Mouse (Mus musculus) limb, embryonic 13.5 days (tissue): ENCODE data around the gene Wasl. TPM values are rescaled to one million over a fixed set of nuclear protein-coding genes. Genes with fewer than 3 reads are reported as not detected.

Experiments used
- ATAC-seq: fragments of 200-750 bp; cut with Nextera tagmentation; 2 replicates; pipeline ENCODE4 v1.8.0; 2017; ENCODE audit warnings: low read depth, moderate number of reproducible peaks, moderate TSS enrichment; ENCODE audit not compliant: low FRiP score
- H3K27ac ChIP-seq: fragments of 300-500 bp; sonication (generic); 2 replicates; pipeline ENCODE4 v1.5.1; 2015; ENCODE audit warnings: inconsistent platforms, mild to moderate bottlenecking, moderate library complexity
- H3K27me3 ChIP-seq: fragments of 300-500 bp; sonication (generic); 2 replicates; pipeline ENCODE4 v1.6.1; 2015; ENCODE audit warnings: mild to moderate bottlenecking, inconsistent platforms
- H3K36me3 ChIP-seq: fragments of 300-500 bp; sonication (generic); 2 replicates; pipeline ENCODE4 v1.6.1; 2015; ENCODE audit warnings: inconsistent platforms, mild to moderate bottlenecking, moderate library complexity
- H3K4me1 ChIP-seq: fragments of 300-500 bp; sonication (generic); 2 replicates; pipeline ENCODE4 v1.6.1; 2015; ENCODE audit warnings: inconsistent platforms
- H3K4me2 ChIP-seq: fragments of 300-500 bp; sonication (generic); replicated peaks from 2 replicates; pipeline ENCODE4 v1.6.1; 2015; ENCODE audit warnings: inconsistent platforms, mild to moderate bottlenecking, moderate library complexity
- H3K4me3 ChIP-seq: fragments of 300-500 bp; sonication (generic); 2 replicates; pipeline ENCODE4 v1.5.1; 2015; ENCODE audit warnings: moderate library complexity, mild to moderate bottlenecking, inconsistent platforms
- H3K9ac ChIP-seq: fragments of 300-500 bp; sonication (generic); 2 replicates; pipeline ENCODE4 v1.6.1; 2015; ENCODE audit warnings: mild to moderate bottlenecking, inconsistent platforms
- H3K9me3 ChIP-seq: fragments of 300-500 bp; sonication (generic); 2 replicates; pipeline ENCODE4 v1.6.1; 2016; ENCODE audit warnings: inconsistent platforms
- WGBS: fragments of 180-500 bp; shearing (Covaris S2); methylation state at CpG from one replicate; pipeline ENCODE4 v1.1.7; 2015; 5-methylcytosine and 5-hydroxymethylcytosine counted together
- polyA plus RNA-seq: library from polyadenylated mRNA; unstranded; fragments of >200 nt; fragmentation: Nextera tagmentation; extraction: Ambion mirVana; gene quantifications from 2 replicates; pipeline ENCODE4 v1.2.1, GENCODE M21; 2015

The Wasl gene
- polyA plus RNA-seq, 1 experiment from 2014 or later = 71.1 TPM

DNA sequence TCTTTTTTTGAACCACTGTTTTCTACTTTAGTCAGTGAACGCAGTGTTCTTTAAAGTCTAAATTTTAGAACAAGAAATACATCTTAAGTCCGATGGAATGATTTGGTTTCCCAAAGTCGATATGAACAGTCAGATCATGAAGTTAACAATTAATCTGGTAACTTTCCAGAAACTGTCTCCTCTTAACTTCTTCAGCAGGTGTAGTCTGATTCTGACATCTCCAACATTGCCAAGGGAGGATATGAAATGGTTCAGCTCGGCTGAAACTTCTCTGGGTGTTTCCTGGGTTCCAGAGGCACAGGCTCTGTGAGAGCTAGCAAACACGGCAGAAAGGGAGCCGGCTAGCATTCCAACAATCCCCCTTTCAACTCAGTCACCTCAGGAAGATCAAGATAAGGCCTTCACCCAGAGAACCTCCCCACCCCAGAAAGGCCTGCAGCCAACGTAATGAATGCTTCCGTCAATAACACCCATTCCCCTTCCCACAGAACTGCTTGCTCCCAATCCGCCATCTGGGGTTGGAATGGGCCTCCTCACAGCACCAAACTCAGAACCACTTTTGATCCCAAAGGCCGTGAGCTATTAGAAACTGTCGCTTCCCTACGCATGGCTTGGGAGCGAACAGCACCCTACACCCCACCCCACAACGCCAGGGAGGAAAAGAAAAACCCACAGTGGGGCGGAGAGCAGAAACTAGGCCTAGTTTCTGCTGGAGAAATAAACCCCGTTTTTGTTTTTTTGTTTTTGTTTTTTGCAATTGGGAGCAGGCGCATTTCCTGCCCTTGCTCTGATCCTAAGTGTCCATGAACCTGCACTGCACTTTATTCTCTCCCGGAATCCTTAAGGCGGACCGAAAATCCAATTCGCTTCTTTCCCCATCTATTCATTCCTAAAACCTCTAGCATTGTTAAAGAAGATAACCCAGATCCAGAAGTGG is 1.3 kb downstream of the Wasl start:
- Histone ChIP-seq H3K36me3 (no peaks in the 10 kb centered on the region), H3K4me1 (peaks cover 9% of the 10 kb centered on the region), H3K27ac (peak overlapping the region; percentile 98), H3K9ac (peak overlapping the region; percentile 97), H3K27me3 (no peaks in the 10 kb centered on the region), H3K4me3 (peak overlapping the region; percentile 93), H3K9me3 (no peaks in the 10 kb centered on the region), H3K4me2 (peak overlapping the region; percentile 93)
- no peak for ATAC-seq
- 12% methylated on average over 21 of the region's 21 CpGs for WGBS

DNA sequence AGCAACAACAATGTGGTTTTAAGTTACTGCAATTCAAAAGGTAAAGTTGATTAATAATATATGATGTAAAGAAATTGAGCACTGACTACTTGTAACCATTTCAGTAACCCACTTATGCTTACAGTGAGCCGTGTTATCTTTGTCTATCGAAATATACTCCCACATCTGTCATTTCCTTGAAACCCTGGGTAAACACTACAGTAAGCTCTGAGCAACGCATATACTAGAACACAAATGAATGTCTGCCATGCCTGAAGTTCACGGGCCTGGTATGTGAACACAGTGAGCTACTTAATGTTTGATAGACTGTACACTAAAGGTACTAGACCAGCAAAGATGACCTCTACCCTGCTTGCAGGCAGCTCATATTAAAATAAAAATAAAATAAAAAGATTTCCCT is 2.3 kb downstream of the Wasl start:
- Histone ChIP-seq H3K4me2 (peak overlapping the region; percentile 45), H3K4me3 (peak overlapping the region; percentile 10; the same call in 1 of the 2 replicates), H3K27ac (no peak overlapping the region), H3K27me3 (no peaks in the 10 kb centered on the region), H3K36me3 (no peaks in the 10 kb centered on the region), H3K4me1 (peaks cover 11% of the 10 kb centered on the region), H3K9ac (peak overlapping the region; percentile 35; the same call in 1 of the 2 replicates), H3K9me3 (no peaks in the 10 kb centered on the region)
- ATAC-seq = no peak
- 78% methylated on average over 4 of the region's 4 CpGs for WGBS

DNA sequence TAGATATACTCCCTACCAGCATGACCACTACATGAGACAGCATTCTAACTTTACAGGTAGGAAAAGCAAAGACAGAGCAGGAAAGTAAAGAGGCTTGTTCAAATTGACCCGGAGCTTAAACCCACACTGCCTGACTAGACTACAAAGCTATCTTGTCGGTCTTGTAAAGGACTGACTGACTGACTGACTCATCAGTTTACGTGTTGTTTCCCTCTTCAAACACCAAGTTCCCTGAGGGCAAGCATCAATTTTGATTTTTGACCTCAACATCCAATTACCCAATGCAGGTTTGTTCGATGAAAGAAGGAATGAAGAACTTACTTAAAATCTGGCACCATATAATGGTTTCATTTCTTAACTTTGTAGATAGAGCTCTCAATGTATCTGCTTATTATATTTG is 2.9 kb downstream of the Wasl start:
- no peak for ATAC-seq
- no peak overlapping the region for H3K4me2 ChIP-seq
- 79% methylated on average over 4 of the region's 4 CpGs for WGBS
- no peak overlapping the region for H3K27ac ChIP-seq
- no peaks in the 10 kb centered on the region for H3K27me3 ChIP-seq
- peaks cover 12% of the 10 kb centered on the region for H3K4me1 ChIP-seq
- no peaks in the 10 kb centered on the region for H3K36me3 ChIP-seq
- no peak overlapping the region for H3K4me3 ChIP-seq
- no peaks in the 10 kb centered on the region for H3K9me3 ChIP-seq
- no peak overlapping the region for H3K9ac ChIP-seq

DNA sequence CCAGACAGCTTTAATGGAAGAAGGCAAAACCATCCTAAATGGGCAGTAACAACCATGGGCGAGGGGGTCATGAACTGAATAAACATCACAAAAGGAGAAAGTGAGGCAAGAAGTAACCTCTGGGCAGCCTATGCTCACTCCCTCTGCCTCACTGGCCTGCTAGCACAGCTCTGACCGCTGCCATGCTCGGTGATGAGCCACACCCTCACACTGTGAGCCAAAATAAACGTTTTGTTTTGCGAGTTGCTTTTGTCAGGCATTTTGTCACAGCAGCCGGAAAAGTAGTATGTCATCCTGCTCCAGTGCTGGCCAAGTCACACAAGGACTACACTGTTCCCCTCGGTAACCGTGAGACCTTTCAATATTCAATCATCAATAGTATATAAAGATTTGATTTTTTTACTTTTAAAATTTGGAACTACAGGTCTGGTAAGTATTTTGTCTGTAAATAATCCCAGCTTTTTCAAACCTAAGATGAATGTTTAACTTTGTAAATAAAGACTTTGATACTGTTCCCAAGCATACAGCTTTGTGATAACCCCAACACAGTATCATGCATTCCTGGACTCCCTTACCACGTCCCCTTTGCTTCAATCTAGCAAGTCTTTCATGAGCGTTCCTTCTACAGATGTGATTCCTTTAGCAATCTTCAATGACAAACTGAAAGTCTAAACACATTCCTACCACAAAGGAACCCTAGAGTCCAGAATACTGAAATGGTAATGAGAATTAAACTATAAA is 7.0 kb downstream of the Wasl start:
- WGBS = 76% methylated on average over 10 of the region's 10 CpGs
- ATAC-seq = no peak
- H3K4me3 ChIP-seq = no peak overlapping the region

DNA sequence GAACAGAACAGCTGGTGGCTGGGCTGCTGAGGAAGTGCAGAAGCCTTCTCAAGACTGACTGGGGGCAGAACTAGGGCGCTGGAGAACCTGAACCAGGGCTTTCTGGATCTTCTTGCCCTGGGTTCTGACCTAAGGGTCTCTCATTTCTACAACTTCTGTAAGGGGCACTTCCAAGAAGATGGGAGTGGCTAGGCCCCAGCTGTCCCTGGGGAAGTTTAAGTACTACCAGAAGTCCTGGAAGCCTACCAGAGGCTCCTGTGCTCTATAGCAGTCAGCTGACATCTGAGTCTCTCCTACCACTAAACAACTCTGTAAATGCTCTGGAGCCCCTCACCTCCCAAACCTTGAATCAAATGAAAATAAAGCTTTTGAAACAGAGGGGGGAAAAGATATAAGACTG is 8.7 kb downstream of the Wasl start:
- Histone ChIP-seq H3K27ac (no peak overlapping the region), H3K4me1 (peaks cover 9% of the 10 kb centered on the region; the same call in 1 of the 2 replicates), H3K9ac (no peak overlapping the region), H3K36me3 (peaks cover 4% of the 10 kb centered on the region; the same call in 1 of the 2 replicates), H3K27me3 (no peaks in the 10 kb centered on the region), H3K4me3 (no peak overlapping the region), H3K4me2 (no peak overlapping the region), H3K9me3 (no peaks in the 10 kb centered on the region)
- ATAC-seq = no peak
- WGBS = 86% methylated on average over 1 of the region's 1 CpGs

More for the DNA sequence above, 7.0 kb downstream of the Wasl start:
- H3K4me1 ChIP-seq = peaks cover 13% of the 10 kb centered on the region
- no peaks in the 10 kb centered on the region for H3K9me3 ChIP-seq
- H3K36me3 ChIP-seq = peaks cover 4% of the 10 kb centered on the region; the same call in 1 of the 2 replicates
- no peak overlapping the region for H3K9ac ChIP-seq
- no peak overlapping the region for H3K27ac ChIP-seq
- no peak overlapping the region for H3K4me2 ChIP-seq
- no peaks in the 10 kb centered on the region for H3K27me3 ChIP-seq

DNA sequence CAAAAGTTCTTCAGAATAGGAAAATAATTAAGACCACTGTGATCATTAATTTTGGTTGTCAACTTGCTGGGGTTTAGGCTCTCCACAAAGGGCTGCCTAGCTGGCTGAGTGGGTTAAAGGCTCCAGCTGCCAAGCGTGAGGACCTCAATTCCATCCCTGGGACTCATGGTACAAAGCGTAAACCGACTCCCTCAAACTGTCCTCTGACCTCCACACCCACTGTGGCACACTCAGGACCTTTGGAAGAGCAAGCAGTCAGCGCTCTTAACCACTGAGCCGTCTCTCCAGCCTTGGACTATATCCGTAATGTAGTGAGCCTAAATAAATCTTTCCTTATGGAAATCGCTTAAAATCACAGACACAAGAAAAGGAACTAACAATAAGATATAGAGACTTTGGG is 13.3 kb downstream of the Wasl start:
- Histone ChIP-seq H3K4me2 (no peak overlapping the region), H3K9ac (no peak overlapping the region), H3K27me3 (no peaks in the 10 kb centered on the region), H3K36me3 (peaks cover 4% of the 10 kb centered on the region; the same call in 1 of the 2 replicates), H3K4me1 (peaks cover 5% of the 10 kb centered on the region; the same call in 1 of the 2 replicates), H3K27ac (no peak overlapping the region), H3K4me3 (no peak overlapping the region), H3K9me3 (no peaks in the 10 kb centered on the region)
- 86% methylated on average over 7 of the region's 7 CpGs for WGBS
- ATAC-seq = no peak

DNA sequence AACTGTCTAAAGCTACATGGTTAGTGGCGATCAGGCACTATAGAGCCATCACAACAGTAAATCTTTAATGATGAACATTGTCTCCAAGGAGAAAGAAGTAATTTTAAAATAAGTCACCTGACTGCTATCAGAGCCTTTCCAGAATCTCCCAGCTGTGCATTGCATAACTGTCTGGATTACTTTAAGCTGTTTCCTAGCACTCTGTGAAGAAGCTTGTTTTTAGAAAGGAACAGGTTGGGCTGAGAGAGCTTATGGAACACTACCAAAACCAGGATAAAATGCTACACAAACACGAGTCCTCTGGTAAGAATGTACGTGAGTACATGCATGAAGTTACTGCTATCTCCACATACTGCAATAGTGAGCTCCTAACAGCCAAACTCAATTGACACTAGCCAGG is 14.1 kb downstream of the Wasl start:
- no peaks in the 10 kb centered on the region for H3K27me3 ChIP-seq
- ATAC-seq = no peak; the same call in 1 of the 2 replicates

DNA sequence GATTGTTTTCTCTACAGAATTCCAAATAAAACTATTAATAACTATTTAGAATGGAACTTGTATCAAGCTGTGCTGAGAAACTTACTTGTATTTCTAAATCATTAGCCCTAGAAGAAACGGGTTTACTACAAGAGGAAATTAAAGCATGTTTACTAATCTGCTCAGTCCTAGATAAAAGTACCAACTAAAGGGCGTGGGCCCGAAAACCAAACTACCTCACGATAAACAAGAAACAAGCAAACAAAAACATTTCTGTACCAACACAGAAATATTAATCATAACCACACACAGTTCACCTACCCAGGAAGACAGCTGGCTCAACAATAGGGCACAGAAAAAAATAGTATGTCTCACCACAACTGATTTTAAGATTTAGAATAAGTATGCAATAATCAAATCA is 16.4 kb downstream of the Wasl start:
- 86% methylated on average over 4 of the region's 4 CpGs for WGBS
- H3K4me1 ChIP-seq = no peaks in the 10 kb centered on the region
- no peaks in the 10 kb centered on the region for H3K9me3 ChIP-seq
- H3K27me3 ChIP-seq = no peaks in the 10 kb centered on the region
- H3K36me3 ChIP-seq = peaks cover 12% of the 10 kb centered on the region; the same call in 1 of the 2 replicates
- no peak overlapping the region for H3K4me2 ChIP-seq
- H3K4me3 ChIP-seq = no peak overlapping the region
- ATAC-seq = no peak
- no peak overlapping the region for H3K9ac ChIP-seq
- no peak overlapping the region for H3K27ac ChIP-seq

More for the DNA sequence above, 14.1 kb downstream of the Wasl start:
- no peak overlapping the region for H3K4me2 ChIP-seq
- no peaks in the 10 kb centered on the region for H3K4me1 ChIP-seq
- H3K9ac ChIP-seq = no peak overlapping the region
- H3K4me3 ChIP-seq = no peak overlapping the region
- 72% methylated on average over 3 of the region's 3 CpGs for WGBS
- H3K27ac ChIP-seq = no peak overlapping the region
- H3K36me3 ChIP-seq = peaks cover 4% of the 10 kb centered on the region; the same call in 1 of the 2 replicates
- H3K9me3 ChIP-seq = no peaks in the 10 kb centered on the region

DNA sequence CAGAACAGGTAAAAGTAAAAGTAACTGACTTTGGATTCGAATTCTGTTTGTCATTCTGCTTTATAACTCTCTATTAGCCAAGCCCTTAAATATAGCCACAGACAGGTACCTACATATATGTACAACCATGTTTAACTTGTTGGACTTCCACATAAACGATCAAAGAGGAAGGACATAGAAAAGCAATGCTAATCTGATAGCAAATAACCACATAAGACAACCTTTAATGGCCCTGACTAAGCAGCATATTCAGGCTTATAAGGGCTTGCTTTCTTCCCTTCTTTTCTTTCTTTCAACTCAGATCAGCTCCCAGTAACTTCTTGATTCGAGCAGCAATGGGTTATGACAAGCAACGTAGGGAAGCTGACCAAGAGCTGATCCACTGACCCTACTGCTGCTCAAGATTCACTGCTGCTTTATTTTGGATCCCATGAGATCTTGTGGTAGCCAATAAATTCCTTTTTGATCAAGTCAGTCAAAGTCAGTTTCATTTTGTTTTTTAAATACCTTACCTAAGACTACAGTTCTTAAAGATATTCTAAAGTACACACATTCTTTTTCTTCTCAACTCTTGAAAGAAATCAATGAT is 17.6 kb downstream of the Wasl start:
- ATAC-seq = no peak
- Histone ChIP-seq H3K9me3 (no peaks in the 10 kb centered on the region), H3K4me3 (no peak overlapping the region), H3K36me3 (0 out of 2 replicates have a peak, but pooled peaks cover 9% of the 10 kb centered on the region), H3K27ac (no peak overlapping the region), H3K9ac (no peak overlapping the region), H3K4me1 (no peaks in the 10 kb centered on the region), H3K27me3 (no peaks in the 10 kb centered on the region), H3K4me2 (no peak overlapping the region)
- WGBS = 88% methylated on average over 4 of the region's 4 CpGs

DNA sequence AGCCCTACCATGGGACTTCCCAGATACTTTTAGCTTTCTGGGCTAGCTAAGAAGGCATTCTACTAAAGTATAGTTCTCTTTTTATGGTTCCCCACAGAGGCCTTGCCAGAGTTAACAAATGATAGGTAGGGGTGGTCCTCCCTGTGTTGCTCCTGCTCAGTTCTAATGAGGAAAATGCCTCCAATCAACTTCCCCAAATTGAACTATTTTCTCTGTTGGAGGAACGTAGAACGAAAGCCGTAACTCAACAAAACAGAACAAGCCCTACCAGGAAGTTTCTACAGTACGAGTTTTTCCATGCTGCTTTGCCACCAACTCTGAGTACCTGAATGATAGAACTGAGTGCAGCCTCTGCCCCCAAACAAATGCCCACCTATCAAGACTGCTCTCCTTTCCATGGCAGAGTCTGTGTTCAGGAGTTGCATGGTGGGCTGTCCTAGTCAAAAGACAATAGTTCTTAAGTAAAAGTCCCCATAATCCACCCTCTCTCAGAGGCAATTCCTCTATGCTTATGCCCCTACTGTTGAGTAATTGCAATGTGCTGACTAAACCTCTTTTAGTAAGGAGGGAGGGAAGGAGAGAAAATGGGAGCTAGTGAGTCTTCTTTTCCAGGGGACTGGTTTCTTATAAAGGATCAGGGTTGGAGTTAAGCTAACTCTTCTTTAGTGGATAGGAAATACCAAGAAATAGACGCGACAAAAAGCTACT is 19.3 kb downstream of the Wasl start:
- ATAC-seq = no peak
- no peaks in the 10 kb centered on the region for H3K27me3 ChIP-seq

DNA sequence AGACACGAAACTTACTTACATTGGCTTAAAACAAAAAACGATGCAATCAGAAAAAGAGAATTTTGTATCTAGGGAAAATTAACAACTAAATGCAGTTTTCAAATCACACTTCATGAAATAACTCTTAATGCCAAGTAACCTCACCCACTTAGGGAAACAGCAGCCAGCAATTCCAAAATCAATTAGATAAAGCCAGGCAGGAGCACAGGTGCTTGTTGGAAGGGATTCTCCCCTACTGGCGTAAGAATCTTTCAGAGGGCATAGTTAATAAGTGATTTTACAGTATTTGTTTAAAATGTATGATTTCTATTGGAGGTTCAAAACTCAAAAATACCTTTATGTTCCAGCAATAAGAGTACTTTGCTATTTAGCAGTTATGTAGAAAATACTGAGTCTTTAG is 21.8 kb downstream of the Wasl start:
- Histone ChIP-seq H3K27me3 (no peaks in the 10 kb centered on the region), H3K36me3 (0 out of 2 replicates have a peak, but pooled peaks cover 9% of the 10 kb centered on the region), H3K9ac (no peak overlapping the region), H3K4me3 (no peak overlapping the region), H3K27ac (no peak overlapping the region), H3K4me1 (0 out of 2 replicates have a peak, but pooled peaks cover 3% of the 10 kb centered on the region), H3K9me3 (no peaks in the 10 kb centered on the region), H3K4me2 (no peak overlapping the region)
- 92% methylated on average over 3 of the region's 3 CpGs for WGBS
- ATAC-seq = no peak

More for the DNA sequence above, 19.3 kb downstream of the Wasl start:
- Histone ChIP-seq H3K4me2 (no peak overlapping the region), H3K9ac (no peak overlapping the region), H3K4me1 (no peaks in the 10 kb centered on the region), H3K9me3 (no peaks in the 10 kb centered on the region), H3K27ac (no peak overlapping the region), H3K36me3 (0 out of 2 replicates have a peak, but pooled peaks cover 9% of the 10 kb centered on the region), H3K4me3 (no peak overlapping the region)
- WGBS = 90% methylated on average over 6 of the region's 6 CpGs
